Mouse (Mus musculus): ENCODE measurements around the gene Smug1.

Gene Smug1

GRCm38 (mm10) chr15:103177611-103178041 lies 10.7 kb upstream of the Smug1 start:
- no peak for DNase-seq (ENCODE audit: low read depth, low spot score)

DNA sequence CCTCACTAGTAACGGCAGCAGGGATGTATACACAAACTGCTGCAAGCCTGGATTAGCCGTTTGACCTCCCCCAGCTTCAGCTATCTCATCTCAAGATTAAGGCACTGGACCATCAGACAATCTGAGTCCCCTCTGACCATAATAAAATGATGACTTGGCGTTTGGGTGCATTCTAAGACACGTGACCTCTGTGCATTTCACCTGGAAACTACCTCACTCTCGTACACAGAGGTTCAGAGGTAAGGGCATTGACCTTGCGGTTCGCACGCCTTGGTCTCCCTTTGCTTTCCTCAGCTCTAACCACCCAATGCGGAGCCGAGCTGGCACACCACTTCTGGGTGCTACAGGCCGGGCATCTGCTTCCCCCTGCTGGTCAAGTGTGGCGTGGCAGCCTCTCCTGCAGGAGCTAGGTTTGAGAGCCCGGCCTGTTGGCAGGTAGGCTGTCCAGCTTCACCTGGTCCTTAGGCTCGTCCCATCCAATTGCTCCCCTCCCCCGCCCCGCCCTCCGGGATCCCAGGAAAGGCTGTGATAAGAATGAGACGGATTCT lies 10.1 kb upstream of the Smug1 start:
- DNase-seq (ENCODE audit: low read depth, low spot score), result peak; percentile 76

DNA sequence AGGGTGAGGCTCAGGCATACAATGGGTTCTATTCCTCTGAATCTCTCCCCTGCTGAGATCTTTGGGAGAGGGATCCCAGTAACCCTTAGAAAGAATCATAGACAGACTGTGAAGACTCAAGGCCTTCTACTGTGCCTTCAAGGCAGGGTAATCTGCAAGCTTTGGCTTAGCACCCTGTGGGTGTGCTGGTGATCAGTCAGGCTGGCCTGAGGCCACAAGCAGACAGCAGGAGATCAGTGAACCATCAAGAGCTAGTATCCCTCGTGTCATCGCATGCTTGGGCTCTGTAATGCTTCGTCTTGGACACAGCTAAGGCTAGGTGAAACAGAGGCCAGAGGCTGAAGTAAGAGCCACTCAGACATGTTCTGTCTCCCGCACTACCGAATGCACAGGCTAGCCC lies 6.4 kb upstream of the Smug1 start:
- DNase-seq (ENCODE audit: low read depth, low spot score), result no peak

DNA sequence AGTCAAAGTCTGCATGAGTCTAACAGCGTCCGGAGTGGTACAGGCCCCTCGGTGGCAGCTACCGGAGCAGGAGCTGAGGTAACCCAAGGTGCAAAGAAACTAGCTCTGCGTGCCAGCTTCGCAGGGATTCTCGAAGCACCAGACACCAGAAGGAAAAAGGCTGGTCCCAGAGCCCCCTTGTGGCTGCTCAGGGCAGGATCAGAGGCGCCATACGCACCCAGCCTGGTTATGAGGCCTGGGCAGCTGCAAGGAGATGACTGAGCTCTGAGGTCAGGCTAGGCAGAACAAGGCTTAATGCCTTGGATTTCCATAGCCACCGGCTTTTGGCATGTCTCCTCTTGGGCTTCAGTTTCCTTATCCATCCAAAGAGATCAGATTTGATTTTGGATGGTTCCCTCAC lies 5.6 kb upstream of the Smug1 start:
- peak; percentile 63 for DNase-seq (ENCODE audit: low read depth, low spot score)

DNA sequence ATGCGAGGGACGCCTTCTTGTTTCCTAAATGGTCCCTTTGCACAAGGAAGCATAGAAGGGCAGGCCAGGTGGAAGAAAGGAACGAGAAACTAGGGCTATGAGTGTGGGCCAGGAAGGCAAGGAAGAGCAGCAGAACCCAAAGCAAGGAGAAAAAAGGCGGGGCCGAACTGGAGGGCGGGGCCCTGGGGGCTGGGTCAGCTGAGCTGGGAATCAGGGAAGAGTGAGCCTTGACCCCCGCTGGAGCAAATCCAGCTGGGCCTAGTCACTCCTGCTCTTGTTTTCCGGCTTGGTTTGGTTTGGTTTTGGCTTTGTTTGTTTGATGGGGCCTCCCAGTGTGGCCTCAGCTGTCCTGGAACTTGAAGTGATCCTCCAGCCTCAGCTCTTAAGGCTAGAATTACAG lies 4.4 kb upstream of the Smug1 start:
- no peak for DNase-seq (ENCODE audit: low read depth, low spot score)

DNA sequence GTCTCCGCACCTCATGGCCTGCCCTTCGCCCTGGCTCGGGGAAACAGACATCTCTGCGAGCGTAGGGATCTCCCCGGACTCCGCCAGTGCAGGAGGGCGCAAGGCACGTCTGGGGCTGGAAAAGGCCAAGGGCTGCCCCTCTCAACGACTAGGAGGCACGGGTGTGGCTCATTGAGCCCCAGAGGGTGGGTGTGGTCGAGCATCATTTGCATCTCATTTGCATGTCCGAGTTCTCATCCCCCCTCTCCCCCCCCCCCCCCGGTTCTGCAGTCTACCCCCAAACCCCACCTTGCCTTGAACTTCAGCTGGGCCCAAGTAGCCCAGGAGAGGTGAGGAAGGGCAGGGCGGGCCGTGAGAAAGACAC lies 3.4 kb upstream of the Smug1 start:
- no peak for DNase-seq (ENCODE audit: low read depth, low spot score)

DNA sequence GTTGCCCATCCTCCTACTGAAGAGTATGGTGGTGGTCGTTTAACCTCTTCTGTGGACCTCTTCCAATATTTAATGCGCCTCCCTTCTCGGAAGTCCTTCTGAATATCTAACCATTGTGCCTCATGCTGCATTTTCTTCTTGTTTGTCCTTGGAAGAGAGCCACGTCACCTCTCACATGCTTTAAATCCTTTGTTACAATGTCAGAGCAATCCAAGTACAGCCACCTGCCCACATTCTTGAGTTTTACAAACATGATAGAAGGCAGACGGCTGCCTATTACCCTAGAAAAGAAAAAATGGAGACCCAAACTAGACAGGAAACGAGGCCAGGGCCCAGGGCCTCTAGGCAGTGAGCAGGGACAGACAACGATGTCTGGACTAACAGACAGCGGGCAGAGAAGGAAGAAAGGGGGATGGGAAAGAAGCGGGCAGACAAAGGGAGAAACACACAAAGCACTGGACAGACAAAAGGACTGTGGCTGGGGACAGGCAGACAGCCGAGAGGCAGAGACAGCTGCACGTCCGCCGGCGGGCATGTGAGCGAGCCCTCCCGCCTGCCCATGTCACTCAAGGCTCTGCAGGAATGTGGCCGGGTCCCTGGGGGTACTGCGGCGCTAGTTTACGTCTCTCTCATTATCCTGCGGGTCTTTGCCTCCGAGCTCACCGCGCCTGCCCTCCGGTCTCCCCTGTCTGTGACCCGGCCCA lies 2.9 kb upstream of the Smug1 start:
- DNase-seq (ENCODE audit: low read depth, low spot score), result no peak

DNA sequence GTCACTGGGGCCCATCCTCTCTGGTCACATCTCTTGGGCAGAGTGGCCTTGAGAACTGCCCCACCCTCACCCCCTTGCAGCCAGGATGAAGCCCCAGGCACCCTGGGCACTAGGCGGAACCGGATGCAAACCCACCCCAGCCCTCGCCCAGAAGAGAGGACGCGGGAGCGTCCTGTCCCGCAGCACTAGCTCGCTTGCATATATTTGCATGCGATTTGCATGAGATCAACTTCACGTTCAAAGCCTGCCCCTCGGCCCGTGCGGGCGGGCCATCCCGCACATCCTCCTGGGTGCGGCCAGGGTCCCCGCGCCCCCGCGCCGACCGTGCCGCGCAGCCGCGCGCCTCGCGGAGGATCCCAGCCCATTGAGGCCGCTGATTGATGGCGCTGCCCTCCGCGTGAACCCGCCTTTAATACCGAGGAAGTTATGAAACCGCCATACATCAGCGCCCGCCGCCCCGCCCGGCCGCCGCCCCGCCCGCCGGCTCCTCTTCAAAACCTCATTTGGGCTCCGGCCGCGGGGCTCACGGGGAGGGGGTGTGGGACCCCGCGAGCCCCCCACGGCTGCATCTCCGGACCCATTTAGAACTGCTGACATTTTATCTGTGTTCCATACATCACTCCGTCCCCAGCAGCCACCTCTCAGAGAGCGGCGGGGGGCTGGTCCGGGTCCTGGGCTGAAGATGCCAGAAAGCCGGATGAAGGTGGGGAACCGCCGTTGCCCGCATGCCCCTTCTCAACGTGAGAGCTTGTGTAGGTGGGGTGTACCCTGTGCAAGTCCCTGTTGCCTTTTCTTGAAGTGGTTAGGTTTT lies 2.1 kb upstream of the Smug1 start:
- no peak for DNase-seq (ENCODE audit: low read depth, low spot score)

DNA sequence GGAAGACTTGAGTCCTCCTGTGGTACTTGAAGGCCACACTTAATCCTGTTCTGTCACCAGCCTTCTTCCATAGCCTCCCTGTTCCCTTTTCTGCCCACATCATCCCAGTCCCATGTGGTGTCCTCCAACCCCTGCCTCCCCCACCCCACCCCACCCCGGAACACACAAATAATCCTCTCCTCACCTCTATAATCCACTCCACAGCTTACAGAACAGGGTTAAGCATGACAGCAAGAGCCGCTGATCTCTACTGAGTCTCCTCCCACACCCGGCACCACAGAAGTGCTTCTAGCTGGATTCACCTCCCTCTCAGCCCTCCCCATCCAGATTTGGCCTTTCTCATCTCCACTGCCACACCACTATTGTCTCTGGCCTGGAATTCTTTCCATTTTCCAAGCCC lies 894 bp upstream of the Smug1 start:
- no peak for DNase-seq (ENCODE audit: low read depth, low spot score)

DNA sequence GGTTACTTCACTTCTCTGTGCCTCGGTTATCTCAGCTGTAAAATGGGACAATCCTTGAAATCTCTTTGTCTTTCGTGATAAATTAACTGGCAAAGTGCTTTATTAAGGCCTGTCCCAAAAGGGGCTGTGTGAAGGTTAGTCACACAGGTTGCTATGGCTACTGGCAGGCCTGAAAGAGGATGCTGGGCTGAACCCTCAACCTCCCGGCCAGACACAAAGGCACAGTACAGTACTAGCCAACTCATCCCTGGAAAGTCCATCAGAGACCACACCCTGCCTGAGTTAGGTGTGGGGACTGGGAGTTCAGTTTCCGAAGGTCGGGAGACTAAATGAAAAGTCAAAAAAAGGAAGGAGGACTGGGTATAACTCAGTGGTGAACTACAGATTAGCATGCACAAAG lies 968 bp downstream of the Smug1 start:
- no peak for DNase-seq (ENCODE audit: low read depth, low spot score)

- DNase-seq (ENCODE audit: low read depth, low spot score), result peak; percentile 89
These were observed 1.5 kb downstream of the Smug1 start for GRCm38 (mm10) chr15:103165379-103165778.

DNA sequence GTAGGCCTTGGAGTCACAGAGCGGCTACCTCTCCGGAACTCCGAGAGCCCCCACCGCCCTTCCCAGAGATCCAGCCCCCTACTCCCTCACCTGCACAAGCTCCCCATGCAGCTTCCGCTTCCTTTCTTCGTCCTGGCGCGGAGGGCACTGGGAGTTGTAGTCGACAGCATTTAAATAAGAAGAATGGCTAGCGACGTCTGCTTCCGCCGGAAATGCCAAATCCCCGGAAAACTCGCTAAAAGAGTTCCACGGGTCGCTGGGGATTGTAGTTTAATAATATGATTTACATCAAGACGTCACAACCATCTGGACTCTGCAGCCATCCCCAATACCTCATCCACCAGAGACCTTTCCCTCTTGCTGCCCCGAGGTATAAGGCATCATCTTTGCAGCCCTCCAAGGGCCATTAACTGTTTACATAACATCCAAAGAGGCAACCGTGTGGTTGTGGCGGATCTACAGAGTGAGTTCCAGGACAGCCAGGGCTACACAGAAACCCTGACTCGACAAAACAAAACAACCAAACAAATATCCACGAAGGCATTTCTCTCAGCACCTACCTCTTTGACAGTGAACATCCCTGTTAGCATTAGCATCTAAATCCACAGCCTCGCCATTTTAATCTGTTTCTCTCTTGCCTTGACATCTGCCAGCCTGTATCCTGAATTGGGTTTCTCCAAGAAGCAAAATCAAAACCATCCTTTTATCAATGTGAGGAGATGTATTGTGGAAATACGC lies 3.5 kb downstream of the Smug1 start:
- DNase-seq (ENCODE audit: low read depth, low spot score), result peak; percentile 88

DNA sequence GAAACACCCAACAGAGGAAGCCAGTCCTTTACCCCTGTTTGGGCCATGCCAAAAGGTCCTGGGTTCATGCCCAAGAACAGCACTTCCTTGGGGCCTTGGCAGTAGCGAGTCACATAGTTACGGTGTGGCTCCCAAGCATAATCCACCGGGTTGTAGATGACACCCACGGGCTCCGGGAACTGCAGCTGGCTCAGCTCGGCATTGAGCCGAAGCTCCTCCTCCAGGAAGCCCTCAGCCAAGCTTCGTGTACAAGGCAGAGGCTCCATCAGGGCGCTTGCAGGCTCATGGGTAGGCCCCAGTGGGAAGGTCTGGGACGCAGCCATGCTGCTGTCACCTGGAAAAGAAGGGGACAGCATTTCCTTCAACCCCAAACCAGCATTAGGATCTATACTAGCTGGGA lies 9.3 kb downstream of the Smug1 start:
- no peak for DNase-seq (ENCODE audit: low read depth, low spot score)

DNA sequence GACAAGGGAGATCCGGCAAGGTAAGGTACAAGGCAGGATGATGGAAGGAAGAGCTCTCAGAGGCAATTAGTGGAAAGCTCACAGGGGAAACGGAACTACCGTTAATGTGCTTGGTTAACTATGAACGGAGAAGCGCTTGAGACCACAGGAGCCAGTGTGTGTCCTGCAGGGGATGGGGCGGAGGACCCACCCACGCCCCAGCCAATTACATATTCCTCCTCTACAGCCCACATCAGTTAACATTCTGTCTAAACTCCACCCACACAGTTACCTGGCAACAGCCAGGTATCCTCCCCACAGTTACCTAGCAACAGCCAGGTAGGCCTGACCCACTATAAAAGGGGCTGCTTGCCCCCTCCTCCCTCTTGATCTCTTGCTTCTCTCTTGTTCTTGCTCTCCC lies 10.0 kb downstream of the Smug1 start:
- DNase-seq (ENCODE audit: low read depth, low spot score), result no peak

DNA sequence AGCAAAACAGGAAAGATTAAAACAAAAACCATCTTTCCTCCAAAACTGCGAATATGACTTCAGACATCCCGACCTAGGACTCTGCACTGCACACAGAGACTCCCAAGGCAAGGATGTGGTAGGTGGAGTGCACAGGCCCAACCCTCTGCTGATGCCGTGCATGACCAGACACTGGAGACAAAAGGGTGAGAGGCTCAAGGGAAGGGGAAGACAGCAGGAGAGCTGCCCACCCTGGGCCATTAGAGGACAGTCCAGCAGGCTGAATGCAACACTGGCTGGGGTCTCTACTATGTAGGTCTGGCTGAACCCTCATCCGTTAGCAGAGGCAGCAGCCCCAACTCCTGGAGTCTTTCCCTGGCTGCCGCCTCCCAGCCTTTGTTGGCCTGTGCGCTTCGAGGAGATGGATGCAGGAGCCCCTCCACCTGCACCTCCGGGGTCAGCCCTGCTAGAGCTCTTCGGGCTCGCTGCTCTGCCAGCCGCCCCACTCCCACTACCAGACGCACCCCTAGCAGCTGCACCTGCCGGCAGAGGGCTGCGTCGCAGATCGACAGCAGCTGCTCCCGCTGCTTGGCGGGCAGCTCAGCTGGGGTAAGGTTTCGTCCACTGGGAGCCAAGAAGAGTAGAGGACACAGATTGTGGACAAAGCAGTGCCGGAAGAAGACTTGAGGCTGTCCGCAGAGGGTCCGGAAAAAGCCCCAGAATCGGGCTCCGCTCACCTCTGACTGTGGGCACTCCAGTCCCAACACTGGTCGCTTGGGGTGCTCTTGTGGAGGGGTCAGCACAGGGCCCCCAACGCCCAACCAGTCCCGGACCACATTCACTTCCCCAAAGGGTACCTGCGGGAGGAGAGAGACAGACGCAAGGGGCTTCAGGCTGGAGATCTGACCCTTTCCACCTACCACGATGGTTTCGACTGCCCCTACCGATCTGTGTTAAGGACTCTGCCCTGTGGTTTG lies 11.2 kb downstream of the Smug1 start:
- no peak for DNase-seq (ENCODE audit: low read depth, low spot score)

- DNase-seq (ENCODE audit: low read depth, low spot score), result no peak
These were observed 13.8 kb downstream of the Smug1 start for GRCm38 (mm10) chr15:103152890-103153610.

DNA sequence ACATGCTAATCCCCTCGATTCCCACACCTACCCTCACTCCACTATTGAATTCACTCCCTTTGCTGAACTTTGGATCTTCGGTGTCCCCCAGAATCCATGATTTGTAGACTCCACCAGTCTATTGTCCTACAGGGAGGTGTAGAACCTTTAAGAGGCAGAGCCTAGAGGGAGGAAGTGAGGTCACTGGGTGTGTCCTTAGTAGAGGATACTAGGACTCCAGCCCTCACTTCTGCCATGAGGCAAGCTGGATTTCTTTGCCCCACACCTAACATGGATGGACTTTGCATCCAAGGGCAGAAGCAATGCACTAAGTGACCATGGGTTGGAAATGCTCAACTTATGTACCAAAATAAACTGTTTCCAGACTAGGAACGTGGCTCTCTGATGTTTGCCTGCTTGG lies 14.5 kb downstream of the Smug1 start:
- no peak for DNase-seq (ENCODE audit: low read depth, low spot score)

- DNase-seq (ENCODE audit: low read depth, low spot score), result no peak
These were observed 19.1 kb downstream of the Smug1 start for GRCm38 (mm10) chr15:103147779-103148178.

GRCm38 (mm10) chr15:103147422-103147690 lies 19.5 kb downstream of the Smug1 start:
- no peak for DNase-seq (ENCODE audit: low read depth, low spot score)

DNA sequence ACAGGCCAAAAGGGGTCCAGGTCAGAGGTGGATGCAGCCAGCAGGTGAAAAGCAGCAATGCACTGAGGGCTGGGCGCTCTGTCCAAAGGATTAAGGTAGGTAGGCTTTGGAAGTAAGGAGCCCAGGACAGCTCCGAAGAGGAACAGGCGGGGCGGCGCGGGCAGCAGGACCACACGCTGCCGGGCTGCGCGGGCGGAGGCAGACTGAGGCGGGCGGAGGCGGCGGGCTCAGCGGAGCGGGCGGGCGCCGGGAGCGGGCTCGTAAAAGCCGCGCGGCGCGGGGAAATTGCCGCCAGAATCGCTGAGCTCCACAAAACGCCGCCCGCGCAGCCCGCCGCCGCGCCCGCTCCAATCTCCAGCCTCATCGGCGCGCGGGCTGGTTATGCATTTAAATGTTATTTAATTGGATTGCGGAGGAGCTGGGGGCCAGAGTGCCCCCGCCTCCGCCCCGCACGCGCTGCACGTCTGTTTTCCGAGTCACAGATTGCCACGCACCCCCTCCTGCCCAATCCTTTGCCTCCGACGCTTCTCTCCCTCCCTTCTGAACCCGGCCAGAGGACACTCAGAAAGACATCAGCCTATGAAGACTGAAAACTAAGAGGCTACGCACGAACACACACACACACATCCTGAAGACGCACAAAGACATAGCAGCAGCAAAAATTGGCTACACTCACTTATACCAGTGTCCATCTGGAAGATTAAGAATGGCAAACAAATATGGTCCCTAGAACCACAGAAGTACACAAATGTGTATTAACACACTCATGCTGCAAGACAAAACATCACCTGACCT lies 20.1 kb downstream of the Smug1 start:
- DNase-seq (ENCODE audit: low read depth, low spot score), result no peak
